In genomic region chr14:117303901-117304722, GRCm38 (mm10) we compare ENCODE assay signal across 20 mouse cellular contexts.
DNase-seq lines count a peak whose midpoint lies in the region; ATAC-seq and TF ChIP-seq lines count a peak whose summit lies in the region.
"Had no signal": no experiment of that assay in that cellular context is flagged by ENCODE, and none has a peak within 500 bp of the region (broad histone marks: within the 10 kb centered on the region; RNA-seq: fewer than 3 reads in every experiment).

No protein-coding gene starts in this region.

- H3K4me1 ChIP-seq in midbrain, embryonic 11.5 days (ENCODE audit: control insufficient read depth, insufficient read depth, low read length), result no peaks in the 10 kb centered on the region; the same call in 1 of the 2 replicates
- peaks cover 20% of the 10 kb centered on the region for H3K4me1 ChIP-seq in midbrain, embryonic 10.5 days
- H3K4me1 ChIP-seq in midbrain, embryonic 13.5 days (replicated peaks), result peaks cover 11% of the 10 kb centered on the region
- peaks cover 10% of the 10 kb centered on the region; the same call in 1 of the 2 replicates for H3K4me1 ChIP-seq in midbrain, embryonic 15.5 days
- H3K4me1 ChIP-seq in heart, adult 2 months (ENCODE audit: control insufficient read depth, insufficient read depth, low read length), result no peaks in the 10 kb centered on the region; the same call in 1 of the 2 replicates
- H3K4me1 ChIP-seq in forebrain, embryonic 16.5 days (replicated peaks; ENCODE audit: control insufficient read depth, insufficient read depth, low read length), result no peaks in the 10 kb centered on the region
- H3K4me1 ChIP-seq: embryonic facial prominence, embryonic 10.5 days; embryonic facial prominence, embryonic 12.5 days; forebrain, embryonic 13.5 days; forebrain, embryonic 15.5 days had no signal

- DNase-seq in midbrain, embryonic 11.5 days (ENCODE audit: low spot score, missing footprints), result peak; percentile 84
- no peak for DNase-seq in midbrain, embryonic 10.5 days (ENCODE audit: low spot score)
- DNase-seq in brain, embryonic 14.5 days (ENCODE audit: low read depth), result peak; percentile 51
- DNase-seq in kidney, postnatal 36 days, result no peak
- DNase-seq in heart, adult 2 months, result no peak
- DNase-seq: adrenal gland, adult 2 months; adrenal gland, postnatal 10 days; adrenal gland, postnatal 25 days; cerebellum, adult 11-12 months; cerebellum, adult 2 months; cerebellum, adult 9-10 months; cerebellum, postnatal 10 days; cerebellum, postnatal 25 days had no signal

- no peaks in the 10 kb centered on the region for H3K79me2 ChIP-seq in heart, adult 2 months (replicated peaks; ENCODE audit: control insufficient read depth, insufficient read depth, low read length)

- WGBS in midbrain, embryonic 11.5 days, result 66% methylated on average over 8 of the region's 8 CpGs
- WGBS in midbrain, embryonic 10.5 days, result 72% methylated on average over 8 of the region's 8 CpGs
- 50% methylated on average over 8 of the region's 8 CpGs for WGBS in midbrain, embryonic 13.5 days
- 44% methylated on average over 8 of the region's 8 CpGs for WGBS in midbrain, embryonic 15.5 days
- WGBS in heart, adult 2 months, result 73% methylated on average over 8 of the region's 8 CpGs
- 65% methylated on average over 8 of the region's 8 CpGs for WGBS in forebrain, embryonic 16.5 days

- ATAC-seq in midbrain, embryonic 11.5 days (ENCODE audit: low FRiP score), result 0 out of 2 replicates have a peak, but pooled peaks have one; percentile 35
- peak; percentile 69 for ATAC-seq in midbrain, embryonic 13.5 days
- ATAC-seq in midbrain, embryonic 15.5 days (replicated peaks), result peak; percentile 75; the same call in 1 of the 2 replicates
- ATAC-seq in forebrain, embryonic 16.5 days, result no peak
- ATAC-seq: forebrain, embryonic 13.5 days; forebrain, embryonic 15.5 days had no signal

- TF ChIP-seq POLR2A in brain, embryonic 14.5 days (IDR thresholded peaks at IDR 0.05; ENCODE audit: borderline replicate concordance, extremely low read depth, insufficient read depth, insufficient read length, poor library complexity, severe bottlenecking), result no peak
- TF ChIP-seq POLR2A in heart, adult 2 months (IDR thresholded peaks at IDR 0.05; ENCODE audit: insufficient read depth, low read depth, low read length), result no peak

- H3K27ac ChIP-seq in midbrain, embryonic 11.5 days (ENCODE audit: low read depth, low read length), result no peak overlapping the region
- no peak overlapping the region for H3K27ac ChIP-seq in midbrain, embryonic 10.5 days (replicated peaks)
- H3K27ac ChIP-seq in midbrain, embryonic 13.5 days, result no peak overlapping the region
- H3K27ac ChIP-seq in midbrain, embryonic 15.5 days, result no peak overlapping the region
- H3K27ac ChIP-seq in heart, adult 2 months, result no peak overlapping the region
- H3K27ac ChIP-seq in forebrain, embryonic 16.5 days (ENCODE audit: low read length), result no peak overlapping the region
- H3K27ac ChIP-seq: embryonic facial prominence, embryonic 10.5 days; embryonic facial prominence, embryonic 12.5 days; forebrain, embryonic 13.5 days; forebrain, embryonic 15.5 days had no signal

- intact Hi-C loops in heart, adult 2 months (cut with DNase I), result no loop called here

- no peak for TF ChIP-seq CTCF in brain, embryonic 14.5 days (IDR thresholded peaks at IDR 0.05; ENCODE audit: borderline replicate concordance, extremely low read depth, insufficient read depth, insufficient read length)
- no peak for TF ChIP-seq CTCF in heart, adult 2 months (IDR thresholded peaks at IDR 0.05)

- H3K4me3 ChIP-seq in midbrain, embryonic 11.5 days (ENCODE audit: low read depth, low read length), result no peak overlapping the region
- H3K4me3 ChIP-seq in midbrain, embryonic 10.5 days, result no peak overlapping the region
- no peak overlapping the region for H3K4me3 ChIP-seq in midbrain, embryonic 13.5 days (replicated peaks)
- H3K4me3 ChIP-seq in midbrain, embryonic 15.5 days, result no peak overlapping the region
- H3K4me3 ChIP-seq in heart, adult 2 months, result no peak overlapping the region
- H3K4me3 ChIP-seq in forebrain, embryonic 16.5 days (replicated peaks; ENCODE audit: low read length), result no peak overlapping the region
- H3K4me3 ChIP-seq: embryonic facial prominence, embryonic 10.5 days; embryonic facial prominence, embryonic 12.5 days; forebrain, embryonic 13.5 days; forebrain, embryonic 15.5 days had no signal

- no peaks in the 10 kb centered on the region for H3K9me3 ChIP-seq in midbrain, embryonic 11.5 days (ENCODE audit: control insufficient read depth, low read length)
- H3K9me3 ChIP-seq in midbrain, embryonic 10.5 days (replicated peaks), result no peaks in the 10 kb centered on the region
- H3K9me3 ChIP-seq in midbrain, embryonic 13.5 days, result no peaks in the 10 kb centered on the region
- H3K9me3 ChIP-seq in midbrain, embryonic 15.5 days, result no peaks in the 10 kb centered on the region
- H3K9me3 ChIP-seq in forebrain, embryonic 16.5 days (ENCODE audit: control insufficient read depth, low read length), result no peaks in the 10 kb centered on the region
- H3K9me3 ChIP-seq: embryonic facial prominence, embryonic 10.5 days; embryonic facial prominence, embryonic 12.5 days; forebrain, embryonic 13.5 days; forebrain, embryonic 15.5 days had no signal

- no peak overlapping the region for H3K9ac ChIP-seq in midbrain, embryonic 11.5 days (ENCODE audit: low read length)
- H3K9ac ChIP-seq in midbrain, embryonic 13.5 days (replicated peaks), result no peak overlapping the region
- no peak overlapping the region for H3K9ac ChIP-seq in midbrain, embryonic 15.5 days
- H3K9ac ChIP-seq in heart, adult 2 months (ENCODE audit: low read depth, low read length), result no peak overlapping the region
- no peak overlapping the region for H3K9ac ChIP-seq in forebrain, embryonic 16.5 days (replicated peaks; ENCODE audit: low read depth, low read length)
- H3K9ac ChIP-seq: embryonic facial prominence, embryonic 12.5 days; forebrain, embryonic 13.5 days; forebrain, embryonic 15.5 days had no signal

- H3K27me3 ChIP-seq in midbrain, embryonic 11.5 days (ENCODE audit: control insufficient read depth, insufficient read depth, low read length), result no peaks in the 10 kb centered on the region
- H3K27me3 ChIP-seq in midbrain, embryonic 10.5 days (ENCODE audit: low read depth, poor library complexity, severe bottlenecking), result no peaks in the 10 kb centered on the region
- H3K27me3 ChIP-seq in midbrain, embryonic 13.5 days, result no peaks in the 10 kb centered on the region
- no peaks in the 10 kb centered on the region for H3K27me3 ChIP-seq in midbrain, embryonic 15.5 days (replicated peaks)
- no peaks in the 10 kb centered on the region for H3K27me3 ChIP-seq in heart, adult 2 months (ENCODE audit: control insufficient read depth, insufficient read depth, low read length)
- H3K27me3 ChIP-seq in forebrain, embryonic 16.5 days (replicated peaks; ENCODE audit: control insufficient read depth, insufficient read depth, low read length), result no peaks in the 10 kb centered on the region
- H3K27me3 ChIP-seq: embryonic facial prominence, embryonic 12.5 days; forebrain, embryonic 13.5 days; forebrain, embryonic 15.5 days had no signal

- H3K4me2 ChIP-seq in midbrain, embryonic 11.5 days, result no peak overlapping the region
- no peak overlapping the region for H3K4me2 ChIP-seq in midbrain, embryonic 13.5 days (replicated peaks)
- no peak overlapping the region for H3K4me2 ChIP-seq in midbrain, embryonic 15.5 days
- no peak overlapping the region for H3K4me2 ChIP-seq in forebrain, embryonic 16.5 days (ENCODE audit: low read length)
- H3K4me2 ChIP-seq: embryonic facial prominence, embryonic 12.5 days; forebrain, embryonic 13.5 days; forebrain, embryonic 15.5 days had no signal

- no peaks in the 10 kb centered on the region for H3K36me3 ChIP-seq in midbrain, embryonic 11.5 days (ENCODE audit: control insufficient read depth, insufficient read depth, low read length)
- no peaks in the 10 kb centered on the region for H3K36me3 ChIP-seq in midbrain, embryonic 10.5 days
- no peaks in the 10 kb centered on the region for H3K36me3 ChIP-seq in midbrain, embryonic 13.5 days
- H3K36me3 ChIP-seq in midbrain, embryonic 15.5 days (replicated peaks), result no peaks in the 10 kb centered on the region
- H3K36me3 ChIP-seq in heart, adult 2 months (ENCODE audit: control insufficient read depth, insufficient read depth, low read length), result no peaks in the 10 kb centered on the region
- H3K36me3 ChIP-seq in forebrain, embryonic 16.5 days (ENCODE audit: control insufficient read depth, insufficient read depth), result no peaks in the 10 kb centered on the region
- H3K36me3 ChIP-seq: embryonic facial prominence, embryonic 10.5 days; embryonic facial prominence, embryonic 12.5 days; forebrain, embryonic 15.5 days had no signal

- no peak for TF ChIP-seq EP300 in heart, adult 2 months (IDR thresholded peaks at IDR 0.05; ENCODE audit: insufficient read depth, low read depth, low read length)

Comparison
In these comparisons a context has a peak if more than half of its experiments do, and no peak if none do; other contexts are left out.
1. DNase-seq: peak in midbrain, embryonic 11.5 days (single experiment) and brain, embryonic 14.5 days (single experiment); none in midbrain, embryonic 10.5 days (single experiment), kidney, postnatal 36 days (0 of 2) and heart, adult 2 months (0 of 2).